ENCODE assay signal across 24 mouse cellular contexts in genomic region chr5:134914510-134914909, GRCm38 (mm10). TPM values are rescaled to one million over a fixed set of nuclear protein-coding genes. Genes with fewer than 3 reads are reported as not detected.
DNase-seq lines count a peak whose midpoint lies in the region; ATAC-seq and TF ChIP-seq lines count a peak whose summit lies in the region.
"Had no signal": no experiment of that assay in that cellular context is flagged by ENCODE, and none has a peak within 500 bp of the region (broad histone marks: within the 10 kb centered on the region; RNA-seq: fewer than 3 reads in every experiment).

No protein-coding gene starts in this region.

- intact Hi-C loops in heart, adult 2 months (cut with DNase I) = loop anchor here (5.0 kb wide), 1 partner anchor 368 kb away; no protein-coding TSS in a partner anchor

- no peak for DNase-seq in heart, embryonic 10.5 days (ENCODE audit: low spot score)
- no peak for DNase-seq in heart, adult 2 months
- DNase-seq in G1E (ENCODE audit: low spot score) = no peak
- DNase-seq in hindbrain, postnatal 0 days (ENCODE audit: low spot score) = no peak
- no peak for DNase-seq in adrenal gland, postnatal 14 days
- DNase-seq: adrenal gland, postnatal 25 days; cerebellum, adult 9-10 months had no signal

- no peak for TF ChIP-seq POLR2A in heart, adult 2 months (IDR thresholded peaks at IDR 0.05; ENCODE audit: insufficient read depth, low read depth, low read length)

- no peaks in the 10 kb centered on the region for H3K36me3 ChIP-seq in heart, embryonic 10.5 days
- H3K36me3 ChIP-seq in heart, adult 2 months (ENCODE audit: control insufficient read depth, insufficient read depth, low read length) = no peaks in the 10 kb centered on the region
- no peaks in the 10 kb centered on the region for H3K36me3 ChIP-seq in G1E (replicated peaks)
- peaks cover 62% of the 10 kb centered on the region for H3K36me3 ChIP-seq in erythroblast, embryonic 14.5 days (ENCODE audit: control insufficient read depth)
- no peaks in the 10 kb centered on the region; the same call in 1 of the 2 replicates for H3K36me3 ChIP-seq in liver, embryonic 16.5 days (ENCODE audit: control insufficient read depth, insufficient read depth)
- H3K36me3 ChIP-seq in hindbrain, postnatal 0 days (ENCODE audit: insufficient read depth, low read length) = no peaks in the 10 kb centered on the region
- H3K36me3 ChIP-seq: embryonic facial prominence, embryonic 13.5 days; forebrain, embryonic 12.5 days; lung, embryonic 15.5 days; midbrain, embryonic 12.5 days; neural tube, embryonic 13.5 days had no signal

- peaks cover 26% of the 10 kb centered on the region; the same call in 1 of the 2 replicates for H3K27me3 ChIP-seq in heart, embryonic 10.5 days (ENCODE audit: insufficient read depth, poor library complexity, severe bottlenecking)
- H3K27me3 ChIP-seq in heart, adult 2 months (ENCODE audit: control insufficient read depth, insufficient read depth, low read length) = no peaks in the 10 kb centered on the region
- no peaks in the 10 kb centered on the region; the same call in 1 of the 2 replicates for H3K27me3 ChIP-seq in G1E (ENCODE audit: insufficient read depth, low read length)
- H3K27me3 ChIP-seq in erythroblast, embryonic 14.5 days (ENCODE audit: control insufficient read depth) = no peaks in the 10 kb centered on the region
- no peaks in the 10 kb centered on the region for H3K27me3 ChIP-seq in liver, embryonic 16.5 days (ENCODE audit: control insufficient read depth, insufficient read depth, low read depth, low read length)
- no peaks in the 10 kb centered on the region for H3K27me3 ChIP-seq in hindbrain, postnatal 0 days (ENCODE audit: insufficient read depth, low read length)
- H3K27me3 ChIP-seq: embryonic facial prominence, embryonic 13.5 days; lung, embryonic 15.5 days; midbrain, embryonic 12.5 days; neural tube, embryonic 13.5 days had no signal

- H3K4me1 ChIP-seq in heart, embryonic 10.5 days = 0 out of 2 replicates have a peak, but pooled peaks cover 6% of the 10 kb centered on the region
- no peaks in the 10 kb centered on the region for H3K4me1 ChIP-seq in heart, adult 2 months (ENCODE audit: control insufficient read depth, insufficient read depth, low read length)
- H3K4me1 ChIP-seq in G1E (ENCODE audit: insufficient read depth, low read depth, low read length) = peaks cover 53% of the 10 kb centered on the region
- peaks cover 71% of the 10 kb centered on the region for H3K4me1 ChIP-seq in erythroblast, embryonic 14.5 days (ENCODE audit: control insufficient read depth)
- H3K4me1 ChIP-seq in liver, embryonic 16.5 days (ENCODE audit: control insufficient read depth, low read depth, low read length) = peaks cover 39% of the 10 kb centered on the region
- H3K4me1 ChIP-seq in hindbrain, postnatal 0 days (ENCODE audit: insufficient read depth, low read length) = no peaks in the 10 kb centered on the region
- H3K4me1 ChIP-seq: embryonic facial prominence, embryonic 13.5 days; forebrain, embryonic 12.5 days; lung, embryonic 15.5 days; midbrain, embryonic 12.5 days; neural tube, embryonic 13.5 days had no signal

- H3K4me2 ChIP-seq in liver, embryonic 16.5 days (ENCODE audit: low read depth, low read length) = peak overlapping the region; percentile 80
- H3K4me2 ChIP-seq in hindbrain, postnatal 0 days (ENCODE audit: low read depth, low read length) = no peak overlapping the region
- H3K4me2 ChIP-seq: embryonic facial prominence, embryonic 13.5 days; forebrain, embryonic 12.5 days; hindbrain, embryonic 14.5 days; lung, embryonic 15.5 days; midbrain, embryonic 12.5 days; neural tube, embryonic 13.5 days had no signal

- 69% methylated on average over 8 of the region's 8 CpGs for WGBS in heart, embryonic 10.5 days
- WGBS in heart, adult 2 months = 78% methylated on average over 8 of the region's 8 CpGs
- 30% methylated on average over 8 of the region's 8 CpGs for WGBS in liver, embryonic 16.5 days (ENCODE audit: insufficient replicate concordance)
- WGBS in hindbrain, postnatal 0 days = 88% methylated on average over 8 of the region's 8 CpGs

- H3K4me3 ChIP-seq in heart, embryonic 10.5 days = peak overlapping the region; percentile 36; the same call in 1 of the 2 replicates
- H3K4me3 ChIP-seq in heart, adult 2 months = no peak overlapping the region
- peak overlapping the region; percentile 59; the same call in 1 of the 2 replicates for H3K4me3 ChIP-seq in G1E (ENCODE audit: low read depth, low read length)
- H3K4me3 ChIP-seq in erythroblast, embryonic 14.5 days (replicated peaks) = peak overlapping the region; percentile 74
- peak overlapping the region; percentile 67 for H3K4me3 ChIP-seq in liver, embryonic 16.5 days (ENCODE audit: low read depth, low read length)
- H3K4me3 ChIP-seq in hindbrain, postnatal 0 days (ENCODE audit: low read length) = no peak overlapping the region
- H3K4me3 ChIP-seq: embryonic facial prominence, embryonic 13.5 days; forebrain, embryonic 12.5 days; left cerebral cortex, adult 2 months; lung, embryonic 15.5 days; midbrain, embryonic 12.5 days; neural tube, embryonic 13.5 days had no signal

- H3K79me2 ChIP-seq in heart, adult 2 months (replicated peaks; ENCODE audit: control insufficient read depth, insufficient read depth, low read length) = no peaks in the 10 kb centered on the region

- no peak overlapping the region for H3K9ac ChIP-seq in heart, adult 2 months (ENCODE audit: low read depth, low read length)
- H3K9ac ChIP-seq in liver, embryonic 16.5 days (ENCODE audit: low read depth, low read length) = peak overlapping the region; percentile 86
- H3K9ac ChIP-seq in hindbrain, postnatal 0 days (replicated peaks; ENCODE audit: low read length) = no peak overlapping the region
- H3K9ac ChIP-seq: embryonic facial prominence, embryonic 13.5 days; forebrain, embryonic 12.5 days; hindbrain, embryonic 14.5 days; lung, embryonic 15.5 days; midbrain, embryonic 12.5 days; neural tube, embryonic 13.5 days had no signal

- TF ChIP-seq CTCF in heart, adult 2 months (IDR thresholded peaks at IDR 0.05) = no peak
- no peak for TF ChIP-seq CTCF in G1E (IDR thresholded peaks at IDR 0.05; ENCODE audit: low read depth, low read length)
- TF ChIP-seq CTCF in hindbrain, postnatal 0 days (IDR thresholded peaks at IDR 0.05; ENCODE audit: low read depth) = no peak

- no peak for TF ChIP-seq EP300 in heart, adult 2 months (IDR thresholded peaks at IDR 0.05; ENCODE audit: insufficient read depth, low read depth, low read length)

- peak overlapping the region; percentile 69; the same call in 1 of the 2 replicates for H3K27ac ChIP-seq in heart, embryonic 10.5 days
- H3K27ac ChIP-seq in heart, adult 2 months = no peak overlapping the region
- H3K27ac ChIP-seq in liver, embryonic 16.5 days (ENCODE audit: low read length) = peak overlapping the region; percentile 98
- no peak overlapping the region for H3K27ac ChIP-seq in hindbrain, postnatal 0 days
- H3K27ac ChIP-seq: embryonic facial prominence, embryonic 13.5 days; forebrain, embryonic 12.5 days; hindbrain, embryonic 14.5 days; kidney, postnatal 0 days; left cerebral cortex, adult 2 months; lung, embryonic 15.5 days; midbrain, embryonic 12.5 days; neural tube, embryonic 13.5 days had no signal

- H3K9me3 ChIP-seq in heart, embryonic 10.5 days = no peaks in the 10 kb centered on the region
- H3K9me3 ChIP-seq in G1E (replicated peaks) = peaks cover 4% of the 10 kb centered on the region
- H3K9me3 ChIP-seq in erythroblast, embryonic 14.5 days (ENCODE audit: control insufficient read depth, low read length) = peaks cover 11% of the 10 kb centered on the region
- H3K9me3 ChIP-seq in liver, embryonic 16.5 days (replicated peaks; ENCODE audit: control insufficient read depth, low read length) = no peaks in the 10 kb centered on the region
- no peaks in the 10 kb centered on the region for H3K9me3 ChIP-seq in hindbrain, postnatal 0 days (ENCODE audit: low read length)
- H3K9me3 ChIP-seq: embryonic facial prominence, embryonic 13.5 days; forebrain, embryonic 12.5 days; lung, embryonic 15.5 days; neural tube, embryonic 13.5 days had no signal

- ATAC-seq in G1E (ENCODE audit: extremely low read depth, insufficient number of reproducible peaks, low FRiP score, poor library complexity, severe bottlenecking) = no peak
- ATAC-seq in liver, embryonic 16.5 days (ENCODE audit: low read depth) = no peak
- ATAC-seq in hindbrain, postnatal 0 days = no peak
- ATAC-seq: activated CD4-positive, CD25-positive, alpha-beta regulatory T cell, adult 4 months; intestine, postnatal 0 days had no signal

RNA-seq across cellular contexts. Expression of gene Cldn13, which starts 0.8 kb away (rescaled TPM):
- 6.1 and 8.5 TPM in 2 replicates for polyA plus RNA-seq in heart, embryonic 10.5 days (2016; fragmentation: Nextera tagmentation; extraction: Ambion mirVana)
- total RNA-seq in heart, adult 2 months (2021) = not detected
- 0.10 TPM in 1 of 2 replicates, not detected in the other for polyA plus RNA-seq in heart, adult 2 months (2012; rRNA removed)
- 41.2 TPM in 1 of 2 replicates, not detected in the other for total RNA-seq in G1E (2014; fragmentation: Nextera tagmentation)
- 1.9 and 2.3 TPM in 2 replicates for total RNA-seq in G1E (2017)
- not detected in 2 replicates for polyA plus RNA-seq in G1E (2012)
- polyA plus RNA-seq in erythroblast, embryonic 14.5 days (2012) = 5.9 and 6.1 TPM in 2 replicates
- polyA plus RNA-seq in liver, embryonic 16.5 days (2015; fragmentation: Nextera tagmentation; extraction: Ambion mirVana) = 258 and 277 TPM in 2 replicates
- not detected in 2 replicates for total RNA-seq in hindbrain, postnatal 0 days (2014; rRNA removed)
- polyA plus RNA-seq in hindbrain, postnatal 0 days (2015; fragmentation: Nextera tagmentation; extraction: Ambion mirVana) = not detected in 2 replicates
- total RNA-seq in adrenal gland, postnatal 14 days (2021) = 0.60 and 3.7 TPM in 2 replicates
- total RNA-seq: adrenal gland, postnatal 25 days; gastrocnemius, postnatal 4 days; layer of hippocampus, adult 8-10 months; left cerebral cortex, adult 2 months had no signal
- polyA plus RNA-seq: cortical plate, adult 2 months; intestine, postnatal 0 days had no signal

RNA-seq across cellular contexts. Expression of gene Tmem270, which starts 8.0 kb away (rescaled TPM):
- not detected in 2 replicates for polyA plus RNA-seq in heart, embryonic 10.5 days (2016; fragmentation: Nextera tagmentation; extraction: Ambion mirVana)
- total RNA-seq in heart, adult 2 months (2021) = not detected
- polyA plus RNA-seq in heart, adult 2 months (2012; rRNA removed) = not detected in 2 replicates
- total RNA-seq in G1E (2014; fragmentation: Nextera tagmentation) = not detected in 2 replicates
- total RNA-seq in G1E (2017) = not detected in 2 replicates
- not detected in 2 replicates for polyA plus RNA-seq in G1E (2012)
- polyA plus RNA-seq in erythroblast, embryonic 14.5 days (2012) = 0.04 TPM in 1 of 2 replicates, not detected in the other
- 0.09 and 0.12 TPM in 2 replicates for polyA plus RNA-seq in liver, embryonic 16.5 days (2015; fragmentation: Nextera tagmentation; extraction: Ambion mirVana)
- not detected in 2 replicates for total RNA-seq in hindbrain, postnatal 0 days (2014; rRNA removed)
- polyA plus RNA-seq in hindbrain, postnatal 0 days (2015; fragmentation: Nextera tagmentation; extraction: Ambion mirVana) = not detected in 2 replicates
- total RNA-seq in adrenal gland, postnatal 14 days (2021) = not detected in 2 replicates
- total RNA-seq: adrenal gland, postnatal 25 days; gastrocnemius, postnatal 4 days; layer of hippocampus, adult 8-10 months; left cerebral cortex, adult 2 months had no signal
- polyA plus RNA-seq: activated CD4-positive, CD25-positive, alpha-beta regulatory T cell, adult 4 months; cortical plate, adult 2 months; embryonic facial prominence, embryonic 13.5 days; forebrain, embryonic 12.5 days; heart, postnatal 0 days; hindbrain, embryonic 14.5 days; intestine, postnatal 0 days; kidney, postnatal 0 days; limb, embryonic 11.5 days; lung, embryonic 15.5 days; midbrain, embryonic 12.5 days; neural tube, embryonic 13.5 days had no signal

RNA-seq across cellular contexts. Expression of gene Mettl27, which starts 17.7 kb away (rescaled TPM):
- polyA plus RNA-seq in heart, embryonic 10.5 days (2016; fragmentation: Nextera tagmentation; extraction: Ambion mirVana) = 8.8 and 12.1 TPM in 2 replicates
- total RNA-seq in heart, adult 2 months (2021) = 1 to 10 TPM; 4.1 to 6.7 TPM
- 2.8 TPM in 2 replicates for polyA plus RNA-seq in heart, adult 2 months (2012; rRNA removed)
- 10.3 and 11.7 TPM in 2 replicates for total RNA-seq in G1E (2014; fragmentation: Nextera tagmentation)
- total RNA-seq in G1E (2017) = 4.8 and 6.6 TPM in 2 replicates
- polyA plus RNA-seq in G1E (2012) = 4.6 and 5.6 TPM in 2 replicates
- 5.8 and 6.4 TPM in 2 replicates for polyA plus RNA-seq in erythroblast, embryonic 14.5 days (2012)
- polyA plus RNA-seq in liver, embryonic 16.5 days (2015; fragmentation: Nextera tagmentation; extraction: Ambion mirVana) = 20.8 and 25.3 TPM in 2 replicates
- total RNA-seq in hindbrain, postnatal 0 days (2014; rRNA removed) = 8.1 and 10.9 TPM in 2 replicates
- 8.5 and 11.0 TPM in 2 replicates for polyA plus RNA-seq in hindbrain, postnatal 0 days (2015; fragmentation: Nextera tagmentation; extraction: Ambion mirVana)
- total RNA-seq in adrenal gland, postnatal 14 days (2021) = 24.5 and 28.5 TPM in 2 replicates

RNA-seq across cellular contexts. Expression of gene Cldn4, which starts 32.2 kb away (rescaled TPM):
- polyA plus RNA-seq in heart, embryonic 10.5 days (2016; fragmentation: Nextera tagmentation; extraction: Ambion mirVana) = 2.8 and 6.9 TPM in 2 replicates
- not detected for total RNA-seq in heart, adult 2 months (2021)
- polyA plus RNA-seq in heart, adult 2 months (2012; rRNA removed) = 0.68 TPM in 1 of 2 replicates, not detected in the other
- not detected in 2 replicates for total RNA-seq in G1E (2014; fragmentation: Nextera tagmentation)
- total RNA-seq in G1E (2017) = 0.06 and 0.22 TPM in 2 replicates
- polyA plus RNA-seq in G1E (2012) = not detected in 2 replicates
- not detected in 2 replicates for polyA plus RNA-seq in erythroblast, embryonic 14.5 days (2012)
- polyA plus RNA-seq in liver, embryonic 16.5 days (2015; fragmentation: Nextera tagmentation; extraction: Ambion mirVana) = 0.28 and 0.71 TPM in 2 replicates
- not detected in 2 replicates for total RNA-seq in hindbrain, postnatal 0 days (2014; rRNA removed)
- not detected in 2 replicates for polyA plus RNA-seq in hindbrain, postnatal 0 days (2015; fragmentation: Nextera tagmentation; extraction: Ambion mirVana)
- not detected in 2 replicates for total RNA-seq in adrenal gland, postnatal 14 days (2021)
- total RNA-seq: adrenal gland, postnatal 25 days; gastrocnemius, postnatal 4 days; layer of hippocampus, adult 8-10 months; left cerebral cortex, adult 2 months had no signal
- polyA plus RNA-seq: activated CD4-positive, CD25-positive, alpha-beta regulatory T cell, adult 4 months; heart, postnatal 0 days; hindbrain, embryonic 14.5 days had no signal

Comparison
In these comparisons a context has a peak if more than half of its experiments do, and no peak if none do; other contexts are left out.
1. H3K27ac ChIP-seq: peak in heart, embryonic 10.5 days (single experiment) and liver, embryonic 16.5 days (single experiment); none in heart, adult 2 months (single experiment) and hindbrain, postnatal 0 days (single experiment).
2. H3K4me3 ChIP-seq: peak in heart, embryonic 10.5 days (single experiment), G1E (single experiment), erythroblast, embryonic 14.5 days (single experiment) and liver, embryonic 16.5 days (single experiment); none in heart, adult 2 months (single experiment) and hindbrain, postnatal 0 days (single experiment).
3. RNA of gene Cldn13, which starts 0.8 kb away (polyA plus RNA-seq): 258 to 277 TPM in liver, embryonic 16.5 days; 6.1 to 8.5 TPM in heart, embryonic 10.5 days, 5.9 to 6.1 TPM in erythroblast, embryonic 14.5 days, 0.10 TPM in heart, adult 2 months, not detected in G1E and not detected in hindbrain, postnatal 0 days; every median in the first group is over 10 times any median in the second.